Mouse (Mus musculus) midbrain, postnatal 0 days (tissue): ENCODE data around the gene Stk24. TPM values are rescaled to one million over a fixed set of nuclear protein-coding genes. Genes with fewer than 3 reads are reported as not detected.

ENCODE experiments used
- ATAC-seq: fragments of 200-750 bp; cut with Nextera tagmentation; 2 replicates; pipeline ENCODE4 v1.8.0; 2017; ENCODE audit warnings: moderate number of reproducible peaks, mild to moderate bottlenecking, moderate TSS enrichment, moderate library complexity; ENCODE audit not compliant: low FRiP score
- DNase-seq: peaks from one replicate; pipeline ENCODE4 v3.0.0-alpha.2; 2015; ENCODE audit warnings: low spot score
- H3K27ac ChIP-seq: fragments of 300-500 bp; sonication (generic); 2 replicates; pipeline ENCODE4 v1.5.1; 2014; ENCODE audit warnings: low read depth, mild to moderate bottlenecking, low read length, mixed read lengths
- H3K27me3 ChIP-seq: fragments of 300-500 bp; sonication (generic); 2 replicates; pipeline ENCODE4 v1.6.1; 2014; ENCODE audit warnings: low read length, control low read depth, mixed read lengths; ENCODE audit not compliant: insufficient read depth
- H3K36me3 ChIP-seq: fragments of 300-500 bp; sonication (generic); 2 replicates; pipeline ENCODE4 v1.6.1; 2014; ENCODE audit warnings: low read length, control low read depth, mixed read lengths; ENCODE audit not compliant: insufficient read depth
- H3K4me1 ChIP-seq: fragments of 300-500 bp; sonication (generic); 2 replicates; pipeline ENCODE4 v1.6.1; 2014; ENCODE audit warnings: mild to moderate bottlenecking, control low read depth, antibody characterized with exemption, low read length, mixed read lengths; ENCODE audit not compliant: insufficient read depth
- H3K4me2 ChIP-seq: fragments of 300-500 bp; sonication (generic); 2 replicates; pipeline ENCODE4 v1.6.1; 2014; ENCODE audit warnings: low read depth, mild to moderate bottlenecking, low read length, mixed read lengths; ENCODE audit not compliant: poor library complexity, severe bottlenecking
- H3K4me3 ChIP-seq: fragments of 300-500 bp; sonication (generic); 2 replicates; pipeline ENCODE4 v1.5.1; 2014; ENCODE audit warnings: low read depth, mild to moderate bottlenecking, low read length, moderate library complexity
- H3K9ac ChIP-seq: fragments of 300-500 bp; sonication (generic); replicated peaks from 2 replicates; pipeline ENCODE4 v1.6.1; 2014; ENCODE audit warnings: mild to moderate bottlenecking, low read length, moderate library complexity, mixed read lengths; ENCODE audit not compliant: poor library complexity, severe bottlenecking
- H3K9me3 ChIP-seq: fragments of 300-500 bp; sonication (generic); 2 replicates; pipeline ENCODE4 v1.6.1; 2016; ENCODE audit warnings: low read length, control low read depth
- CTCF ChIP-seq: IDR thresholded peaks from 2 replicates; pipeline ENCODE4 v1.5.1; 2016; ENCODE audit warnings: antibody characterized with exemption, mild to moderate bottlenecking
- WGBS: fragments of 180-500 bp; shearing (Covaris S2); extraction: QIAGEN DNeasy Blood & Tissue Kit; methylation state at CpG from one replicate; pipeline ENCODE4 v1.1.7; 2014; 5-methylcytosine and 5-hydroxymethylcytosine counted together
- polyA plus RNA-seq: library from polyadenylated mRNA; unstranded; fragments of >200 nt; fragmentation: Nextera tagmentation; extraction: Ambion mirVana; gene quantifications from 2 replicates; pipeline ENCODE4 v1.2.1, GENCODE M21; 2015
- total RNA-seq: library from RNA; depleted of rRNA; stranded (reverse); fragments of >200 nt; gene quantifications from 2 replicates; pipeline ENCODE4 v1.2.3, GENCODE M21; 2014

The Stk24 gene
- total and polyA plus RNA-seq, 2 experiments from 2014 or later, result 12.8 to 19.5 TPM

DNA sequence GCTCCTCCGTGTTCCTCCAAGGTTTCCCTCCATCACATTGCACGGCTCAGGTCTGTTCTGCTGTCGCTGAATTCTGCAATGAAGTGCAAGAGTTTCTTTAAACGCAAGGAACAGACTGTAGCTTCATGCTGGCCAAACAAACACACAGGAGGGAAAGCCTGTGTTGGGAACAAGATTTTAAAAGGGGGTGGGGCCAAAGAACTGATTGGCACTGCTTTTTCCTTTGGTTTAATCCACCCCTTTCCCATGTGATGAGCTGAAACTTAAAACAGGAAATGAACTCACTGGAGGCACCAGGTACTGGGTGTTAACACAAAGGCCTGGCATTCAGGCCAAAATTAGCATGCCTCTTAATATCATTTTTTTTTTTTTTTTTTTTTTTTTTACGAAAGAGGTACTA, 131.5 kb downstream of the Stk24 start:
- WGBS, result 80% methylated on average over 5 of the region's 5 CpGs

DNA sequence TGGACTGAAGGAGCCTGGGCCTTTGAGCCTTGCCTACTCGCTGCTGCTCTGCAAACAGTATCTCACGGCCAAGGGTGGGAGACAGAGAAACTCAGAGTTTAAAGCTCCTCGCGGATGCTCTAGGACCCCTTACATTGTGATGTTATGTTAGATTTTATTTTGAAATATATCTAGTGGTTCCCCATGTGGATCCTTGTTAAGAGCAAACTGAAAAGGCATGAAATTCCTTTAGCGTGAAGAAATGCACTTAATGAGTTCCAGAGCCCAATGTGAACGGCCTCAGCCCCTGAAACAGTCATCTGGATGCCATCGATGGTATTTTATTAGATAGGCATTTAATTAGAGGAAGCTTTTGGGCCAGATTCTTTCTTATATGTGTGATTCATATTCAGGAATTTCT, 132.5 kb downstream of the Stk24 start:
- no peak for TF ChIP-seq CTCF
- DNase-seq, result no peak
- H3K36me3 ChIP-seq, result peaks cover 28% of the 10 kb centered on the region
- no peaks in the 10 kb centered on the region for H3K27me3 ChIP-seq
- no peak for ATAC-seq
- no peaks in the 10 kb centered on the region for H3K9me3 ChIP-seq
- H3K9ac ChIP-seq, result no peak overlapping the region
- no peak overlapping the region for H3K4me2 ChIP-seq
- H3K27ac ChIP-seq, result no peak overlapping the region
- H3K4me3 ChIP-seq, result no peak overlapping the region
- no peaks in the 10 kb centered on the region for H3K4me1 ChIP-seq
- 55% methylated on average over 7 of the region's 7 CpGs for WGBS

More for the DNA sequence above, 131.5 kb downstream of the Stk24 start:
- H3K4me2 ChIP-seq, result no peak overlapping the region
- no peak overlapping the region for H3K27ac ChIP-seq
- no peak overlapping the region for H3K4me3 ChIP-seq
- no peak for TF ChIP-seq CTCF
- ATAC-seq (no peak), DNase-seq (no peak)
- H3K36me3 ChIP-seq, result peaks cover 27% of the 10 kb centered on the region
- no peaks in the 10 kb centered on the region for H3K27me3 ChIP-seq
- H3K9me3 ChIP-seq, result no peaks in the 10 kb centered on the region
- no peaks in the 10 kb centered on the region for H3K4me1 ChIP-seq
- no peak overlapping the region for H3K9ac ChIP-seq

DNA sequence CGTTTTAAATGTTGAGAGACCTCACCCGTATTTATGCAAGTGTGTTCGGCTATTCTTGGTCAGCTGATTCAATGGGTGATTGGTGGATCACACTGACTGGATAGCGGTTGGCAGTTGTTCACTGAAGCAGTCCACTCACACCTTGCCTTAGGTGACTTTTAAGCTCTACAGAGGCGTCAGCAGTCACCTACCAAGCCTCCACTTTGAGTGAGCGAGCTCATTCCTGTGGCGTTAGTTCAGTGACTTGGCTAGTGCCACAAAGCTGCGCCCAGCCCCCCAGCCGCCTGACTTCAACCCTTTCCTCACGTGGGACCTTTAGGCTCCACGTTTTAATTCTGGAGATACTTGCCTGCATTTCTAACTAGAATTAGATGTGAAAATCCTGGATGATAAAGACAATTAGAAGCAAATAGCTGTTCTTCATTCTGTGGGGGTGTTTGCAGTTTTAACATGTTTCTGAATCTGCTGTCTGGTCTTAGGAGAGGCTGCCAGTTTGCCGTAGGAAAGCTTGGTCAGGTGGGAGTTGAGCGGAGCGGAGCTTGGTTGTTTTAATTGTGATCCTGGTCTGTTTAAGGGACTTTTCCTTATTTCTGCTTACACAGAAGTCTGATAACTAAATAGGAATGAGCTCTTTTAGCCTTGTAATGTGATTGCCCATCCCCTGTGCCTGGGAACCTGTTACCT, 133.6 kb downstream of the Stk24 start:
- no peaks in the 10 kb centered on the region for H3K9me3 ChIP-seq
- no peak overlapping the region for H3K4me3 ChIP-seq
- TF ChIP-seq CTCF, result no peak
- no peak overlapping the region for H3K4me2 ChIP-seq
- H3K27me3 ChIP-seq, result no peaks in the 10 kb centered on the region
- DNase-seq (no peak), ATAC-seq (no peak)
- 81% methylated on average over 14 of the region's 14 CpGs for WGBS
- H3K36me3 ChIP-seq, result peaks cover 33% of the 10 kb centered on the region
- H3K4me1 ChIP-seq, result no peaks in the 10 kb centered on the region
- no peak overlapping the region for H3K9ac ChIP-seq
- no peak overlapping the region for H3K27ac ChIP-seq

DNA sequence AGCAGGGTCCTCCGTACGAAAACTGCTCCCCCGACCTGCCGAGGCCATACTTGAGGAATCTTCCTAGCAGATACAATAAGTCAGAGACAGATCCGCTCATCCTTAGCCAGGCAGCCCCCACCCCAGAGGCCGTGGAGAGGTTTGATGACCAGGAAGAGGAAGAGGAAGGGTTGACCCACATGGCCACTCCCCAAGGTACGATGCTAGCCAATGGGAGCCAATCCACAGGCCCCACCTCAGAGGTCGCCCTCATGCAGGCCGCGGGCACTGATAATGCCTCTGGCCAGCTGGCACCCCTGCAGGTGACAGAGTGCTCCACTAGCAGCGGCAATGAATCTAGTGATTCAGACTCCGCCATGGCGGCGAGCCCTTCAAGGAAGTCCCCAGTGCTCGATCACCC, 135.7 kb downstream of the Stk24 start:
- ATAC-seq (no peak), DNase-seq (no peak)
- WGBS, result 98% methylated on average over 15 of the region's 15 CpGs
- H3K9me3 ChIP-seq, result no peaks in the 10 kb centered on the region
- no peak overlapping the region for H3K4me2 ChIP-seq
- no peaks in the 10 kb centered on the region for H3K27me3 ChIP-seq
- H3K36me3 ChIP-seq, result peaks cover 41% of the 10 kb centered on the region
- no peak for TF ChIP-seq CTCF
- no peaks in the 10 kb centered on the region for H3K4me1 ChIP-seq
- H3K9ac ChIP-seq, result no peak overlapping the region
- no peak overlapping the region for H3K27ac ChIP-seq
- H3K4me3 ChIP-seq, result no peak overlapping the region

DNA sequence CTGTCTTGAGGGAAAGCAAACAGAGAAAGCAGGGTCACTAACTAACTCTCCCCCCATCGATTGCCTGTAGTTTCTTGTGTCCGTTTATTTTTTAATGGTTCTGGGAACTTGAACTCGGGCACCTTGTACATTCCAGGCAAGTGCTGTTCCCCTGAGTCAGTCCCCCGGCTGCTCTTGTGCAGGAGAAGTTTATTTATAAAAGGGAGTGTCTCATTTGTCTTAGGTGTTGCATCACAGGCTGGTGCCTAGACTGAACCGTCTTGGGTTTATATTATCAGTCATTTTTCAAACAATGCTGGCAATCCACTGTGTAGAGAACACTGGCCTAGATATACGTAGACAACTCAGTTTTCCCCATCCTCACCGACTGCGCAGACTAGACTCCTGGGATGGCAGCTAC, 140.4 kb downstream of the Stk24 start:
- DNase-seq (no peak), ATAC-seq (no peak)
- H3K4me1 ChIP-seq, result no peaks in the 10 kb centered on the region
- no peaks in the 10 kb centered on the region for H3K27me3 ChIP-seq
- no peaks in the 10 kb centered on the region for H3K9me3 ChIP-seq
- H3K36me3 ChIP-seq, result peaks cover 38% of the 10 kb centered on the region
- no peak overlapping the region for H3K4me2 ChIP-seq
- H3K4me3 ChIP-seq, result no peak overlapping the region
- WGBS, result 89% methylated on average over 8 of the region's 8 CpGs
- TF ChIP-seq CTCF, result no peak
- no peak overlapping the region for H3K9ac ChIP-seq
- no peak overlapping the region for H3K27ac ChIP-seq

DNA sequence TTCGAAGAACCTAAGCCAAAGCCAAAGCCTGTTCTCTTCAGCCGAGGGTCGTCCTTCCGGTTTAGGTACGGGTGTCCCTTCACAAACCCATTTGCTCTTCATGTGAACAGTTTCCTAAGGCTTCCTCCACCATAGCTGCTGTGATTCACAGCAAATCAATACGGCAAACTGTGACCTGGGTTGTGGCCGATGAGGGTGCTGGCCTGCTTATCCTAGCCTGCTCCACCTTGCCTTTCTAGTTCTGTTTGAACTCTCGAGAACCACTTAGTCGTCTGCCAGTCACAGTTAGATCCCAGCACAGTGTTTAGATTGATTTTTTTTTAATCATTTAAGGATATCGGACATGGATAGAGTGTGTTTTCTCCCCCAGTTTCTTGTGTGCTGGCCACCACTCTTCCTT, 141.1 kb downstream of the Stk24 start:
- Histone ChIP-seq H3K9me3 (no peaks in the 10 kb centered on the region), H3K4me3 (no peak overlapping the region), H3K36me3 (peaks cover 37% of the 10 kb centered on the region), H3K4me1 (no peaks in the 10 kb centered on the region), H3K4me2 (no peak overlapping the region), H3K9ac (no peak overlapping the region), H3K27me3 (no peaks in the 10 kb centered on the region), H3K27ac (no peak overlapping the region)
- DNase-seq, result no peak
- WGBS, result 94% methylated on average over 10 of the region's 10 CpGs
- TF ChIP-seq CTCF, result no peak
- ATAC-seq, result no peak
